In the genomic region with DNA sequence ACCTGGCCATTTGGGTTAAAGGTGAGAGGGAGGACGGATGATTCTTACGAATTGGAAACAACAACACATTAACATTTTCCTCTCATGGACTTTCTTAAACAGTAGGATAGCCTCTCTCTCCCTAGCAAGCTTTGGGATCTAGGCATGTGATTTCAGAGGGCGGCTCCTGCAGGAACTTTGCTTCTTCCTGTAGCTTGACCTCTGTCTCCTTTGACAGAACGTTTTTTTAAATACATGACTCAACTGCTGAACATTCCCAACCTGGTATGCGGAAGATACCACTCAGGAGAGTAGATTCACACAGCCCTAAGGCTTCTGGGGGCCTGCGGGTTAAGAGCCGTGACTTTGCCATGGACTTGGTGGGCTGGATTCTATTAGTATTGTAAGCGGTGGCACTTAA, we compare ENCODE assay signal across 22 mouse cellular contexts. TPM values are rescaled to one million over a fixed set of nuclear protein-coding genes. Genes with fewer than 3 reads are reported as not detected.
DNase-seq lines count a peak whose midpoint lies in the region; ATAC-seq and TF ChIP-seq lines count a peak whose summit lies in the region.
"Had no signal": no experiment of that assay in that cellular context is flagged by ENCODE, and none has a peak within 500 bp of the region (broad histone marks: within the 10 kb centered on the region; RNA-seq: fewer than 3 reads in every experiment).

No protein-coding gene starts in this region.

- H3K9me3 ChIP-seq in kidney, embryonic 14.5 days (ENCODE audit: control insufficient read depth, low read length) = no peaks in the 10 kb centered on the region
- no peaks in the 10 kb centered on the region for H3K9me3 ChIP-seq in kidney, postnatal 0 days (replicated peaks; ENCODE audit: low read length)
- H3K9me3 ChIP-seq: forebrain, embryonic 13.5 days; hindbrain, embryonic 12.5 days; midbrain, embryonic 12.5 days had no signal

- no peak for TF ChIP-seq CTCF in heart, adult 2 months (IDR thresholded peaks at IDR 0.05)
- TF ChIP-seq CTCF in kidney, adult 2 months (conservative IDR thresholded peaks at IDR 0.05; ENCODE audit: insufficient read depth, insufficient read length, low read depth, low read length) = no peak
- TF ChIP-seq CTCF in kidney, postnatal 0 days (IDR thresholded peaks at IDR 0.05; ENCODE audit: low read depth) = no peak
- TF ChIP-seq CTCF in small intestine, adult 2 months (IDR thresholded peaks at IDR 0.05; ENCODE audit: extremely low read depth, insufficient read length, insufficient replicate concordance, low read depth, low read length) = no peak

- no peak for TF ChIP-seq POLR2A in heart, adult 2 months (IDR thresholded peaks at IDR 0.05; ENCODE audit: insufficient read depth, low read depth, low read length)
- TF ChIP-seq POLR2A in kidney, adult 2 months (IDR thresholded peaks at IDR 0.05; ENCODE audit: low read depth, low read length) = no peak
- TF ChIP-seq POLR2A in small intestine, adult 2 months (IDR thresholded peaks at IDR 0.05; ENCODE audit: low read depth, low read length) = no peak

- intact Hi-C loops in heart, adult 2 months (cut with DNase I) = loop anchor here (5.0 kb wide), 1 partner anchor 87 kb away; a partner anchor contains a TSS

- no peaks in the 10 kb centered on the region for H3K36me3 ChIP-seq in heart, adult 2 months (ENCODE audit: control insufficient read depth, insufficient read depth, low read length)
- no peaks in the 10 kb centered on the region for H3K36me3 ChIP-seq in kidney, adult 2 months (ENCODE audit: control insufficient read depth, insufficient read depth, low read length)
- H3K36me3 ChIP-seq in kidney, embryonic 14.5 days (ENCODE audit: control insufficient read depth, insufficient read depth, low read length) = no peaks in the 10 kb centered on the region
- H3K36me3 ChIP-seq in kidney, postnatal 0 days (ENCODE audit: insufficient read depth, low read length) = no peaks in the 10 kb centered on the region
- no peaks in the 10 kb centered on the region for H3K36me3 ChIP-seq in small intestine, adult 2 months (ENCODE audit: control insufficient read depth, insufficient read depth, low read length)
- H3K36me3 ChIP-seq: heart, embryonic 12.5 days; hindbrain, embryonic 12.5 days; midbrain, embryonic 12.5 days had no signal

- 51% methylated on average over 8 of the region's 8 CpGs for WGBS in heart, adult 2 months
- 38% methylated on average over 8 of the region's 8 CpGs for WGBS in kidney, adult 2 months
- WGBS in kidney, embryonic 14.5 days = 49% methylated on average over 8 of the region's 8 CpGs
- 38% methylated on average over 8 of the region's 8 CpGs for WGBS in kidney, postnatal 0 days
- 49% methylated on average over 8 of the region's 8 CpGs for WGBS in small intestine, adult 2 months

- H3K9ac ChIP-seq in heart, adult 2 months (ENCODE audit: low read depth, low read length) = no peak overlapping the region
- H3K9ac ChIP-seq in kidney, embryonic 14.5 days (ENCODE audit: low read depth, low read length) = no peak overlapping the region
- H3K9ac ChIP-seq in kidney, postnatal 0 days (ENCODE audit: low read depth, low read length) = no peak overlapping the region
- H3K9ac ChIP-seq: forebrain, embryonic 13.5 days; heart, embryonic 12.5 days; hindbrain, embryonic 12.5 days; midbrain, embryonic 12.5 days had no signal

- H3K4me3 ChIP-seq in heart, adult 2 months = no peak overlapping the region
- H3K4me3 ChIP-seq in kidney, adult 2 months (ENCODE audit: insufficient read depth, low read depth, low read length) = no peak overlapping the region
- no peak overlapping the region for H3K4me3 ChIP-seq in kidney, embryonic 14.5 days (ENCODE audit: low read length)
- H3K4me3 ChIP-seq in kidney, postnatal 0 days (replicated peaks; ENCODE audit: low read depth, low read length) = no peak overlapping the region
- no peak overlapping the region for H3K4me3 ChIP-seq in small intestine, adult 2 months (ENCODE audit: low read depth, low read length)
- H3K4me3 ChIP-seq: forebrain, embryonic 13.5 days; gastrocnemius, adult 2 months; heart, embryonic 12.5 days; hindbrain, embryonic 12.5 days; midbrain, embryonic 12.5 days had no signal

- ATAC-seq in kidney, embryonic 14.5 days (ENCODE audit: low FRiP score, low TSS enrichment) = no peak
- no peak for ATAC-seq in kidney, postnatal 0 days (replicated peaks; ENCODE audit: low FRiP score, low read depth)
- ATAC-seq: CD4-positive, CD25-positive, alpha-beta regulatory T cell, adult 4 months; forebrain, embryonic 13.5 days had no signal

- no peaks in the 10 kb centered on the region for H3K79me2 ChIP-seq in heart, adult 2 months (replicated peaks; ENCODE audit: control insufficient read depth, insufficient read depth, low read length)

- no peaks in the 10 kb centered on the region; the same call in 1 of the 2 replicates for H3K4me1 ChIP-seq in heart, adult 2 months (ENCODE audit: control insufficient read depth, insufficient read depth, low read length)
- no peaks in the 10 kb centered on the region for H3K4me1 ChIP-seq in kidney, adult 2 months (ENCODE audit: control insufficient read depth, insufficient read depth, low read length)
- H3K4me1 ChIP-seq in kidney, embryonic 14.5 days (ENCODE audit: control insufficient read depth, insufficient read depth, low read length) = peaks cover 17% of the 10 kb centered on the region; the same call in 1 of the 2 replicates
- H3K4me1 ChIP-seq in kidney, postnatal 0 days (replicated peaks; ENCODE audit: insufficient read depth, low read length) = peaks cover 8% of the 10 kb centered on the region
- peaks cover 20% of the 10 kb centered on the region; the same call in 1 of the 2 replicates for H3K4me1 ChIP-seq in small intestine, adult 2 months (ENCODE audit: control insufficient read depth, insufficient read depth, insufficient read length, low read length)

- H3K4me2 ChIP-seq in kidney, embryonic 14.5 days (replicated peaks; ENCODE audit: low read depth, low read length) = no peak overlapping the region
- no peak overlapping the region for H3K4me2 ChIP-seq in kidney, postnatal 0 days (ENCODE audit: low read length)
- H3K4me2 ChIP-seq: forebrain, embryonic 13.5 days; heart, embryonic 12.5 days; hindbrain, embryonic 12.5 days; midbrain, embryonic 12.5 days had no signal

- no peak overlapping the region for H3K27ac ChIP-seq in heart, adult 2 months
- H3K27ac ChIP-seq in kidney, adult 2 months (ENCODE audit: insufficient read depth, low read depth, low read length) = no peak overlapping the region
- no peak overlapping the region for H3K27ac ChIP-seq in kidney, embryonic 14.5 days (ENCODE audit: low read depth, low read length)
- H3K27ac ChIP-seq in kidney, postnatal 0 days = no peak overlapping the region
- peak overlapping the region; percentile 36 for H3K27ac ChIP-seq in small intestine, adult 2 months (ENCODE audit: insufficient read depth, low read depth, low read length)
- H3K27ac ChIP-seq: forebrain, embryonic 13.5 days; gastrocnemius, adult 2 months; hindbrain, embryonic 12.5 days; midbrain, embryonic 12.5 days had no signal

- no peak for TF ChIP-seq EP300 in heart, adult 2 months (IDR thresholded peaks at IDR 0.05; ENCODE audit: insufficient read depth, low read depth, low read length)

- no peaks in the 10 kb centered on the region for H3K27me3 ChIP-seq in heart, adult 2 months (ENCODE audit: control insufficient read depth, insufficient read depth, low read length)
- no peaks in the 10 kb centered on the region for H3K27me3 ChIP-seq in kidney, adult 2 months (replicated peaks; ENCODE audit: control insufficient read depth, insufficient read depth, low read length)
- no peaks in the 10 kb centered on the region for H3K27me3 ChIP-seq in kidney, embryonic 14.5 days (ENCODE audit: control insufficient read depth, insufficient read depth, low read length)
- no peaks in the 10 kb centered on the region; the same call in 1 of the 2 replicates for H3K27me3 ChIP-seq in kidney, postnatal 0 days (ENCODE audit: insufficient read depth, low read length)
- no peaks in the 10 kb centered on the region for H3K27me3 ChIP-seq in small intestine, adult 2 months (ENCODE audit: control insufficient read depth, insufficient read depth, low read length)
- H3K27me3 ChIP-seq: forebrain, embryonic 13.5 days; heart, embryonic 12.5 days; hindbrain, embryonic 12.5 days had no signal

- peak; percentile 92 for DNase-seq in heart, adult 11 months
- no peak for DNase-seq in heart, adult 2 months
- peak; percentile 70 for DNase-seq in kidney, adult 2 months
- DNase-seq in kidney, postnatal 0 days (ENCODE audit: low spot score) = peak; percentile 56
- DNase-seq in right cerebral cortex, postnatal 14 days = no peak
- no peak for DNase-seq in adrenal gland, postnatal 14 days
- DNase-seq: cerebellum, adult 18-20 months; cerebellum, postnatal 14 days; gastrocnemius, adult 2 months; heart, postnatal 14 days; right cerebral cortex, postnatal 25 days; thymus, postnatal 36 days had no signal

RNA-seq across cellular contexts. Expression of a gene that starts 10.7 kb away (rescaled TPM):
- total RNA-seq in heart, adult 2 months (2021) = under 1 TPM; 0.43 to 0.60 TPM
- 0.06 and 1.4 TPM in 2 replicates for polyA plus RNA-seq in heart, adult 2 months (2012; rRNA removed)
- 0.11 and 0.55 TPM in 2 replicates for polyA plus RNA-seq in kidney, adult 2 months (2012; rRNA removed)
- 0.51 and 0.99 TPM in 2 replicates for polyA plus RNA-seq in kidney, embryonic 14.5 days (2014; fragmentation: Nextera tagmentation; extraction: Ambion mirVana)
- polyA plus RNA-seq in kidney, postnatal 0 days (2015; fragmentation: Nextera tagmentation; extraction: Ambion mirVana) = 1.6 and 1.8 TPM in 2 replicates
- polyA plus RNA-seq in small intestine, adult 2 months (2012; rRNA removed) = 12.4 and 19.1 TPM in 2 replicates
- 65.8 and 71.2 TPM in 2 replicates for total RNA-seq in adrenal gland, postnatal 14 days (2021)
- total RNA-seq: layer of hippocampus, adult 18-20 months; layer of hippocampus, postnatal 14 days; liver, adult 2 months had no signal

Comparison
In these comparisons a context has a peak if more than half of its experiments do, and no peak if none do; other contexts are left out.
1. DNase-seq: peak in heart, adult 11 months (single experiment), kidney, adult 2 months (single experiment) and kidney, postnatal 0 days (single experiment); none in heart, adult 2 months (0 of 2), right cerebral cortex, postnatal 14 days (single experiment) and adrenal gland, postnatal 14 days (single experiment).